Mouse (Mus musculus): ENCODE data around the gene Lingo2.
"Not testable (repeated sequence)": the region's sequence is repeated elsewhere in the genome, so short reads cannot be mapped to it uniquely, and the experiment has no call there.

Lingo2 gene

DNA sequence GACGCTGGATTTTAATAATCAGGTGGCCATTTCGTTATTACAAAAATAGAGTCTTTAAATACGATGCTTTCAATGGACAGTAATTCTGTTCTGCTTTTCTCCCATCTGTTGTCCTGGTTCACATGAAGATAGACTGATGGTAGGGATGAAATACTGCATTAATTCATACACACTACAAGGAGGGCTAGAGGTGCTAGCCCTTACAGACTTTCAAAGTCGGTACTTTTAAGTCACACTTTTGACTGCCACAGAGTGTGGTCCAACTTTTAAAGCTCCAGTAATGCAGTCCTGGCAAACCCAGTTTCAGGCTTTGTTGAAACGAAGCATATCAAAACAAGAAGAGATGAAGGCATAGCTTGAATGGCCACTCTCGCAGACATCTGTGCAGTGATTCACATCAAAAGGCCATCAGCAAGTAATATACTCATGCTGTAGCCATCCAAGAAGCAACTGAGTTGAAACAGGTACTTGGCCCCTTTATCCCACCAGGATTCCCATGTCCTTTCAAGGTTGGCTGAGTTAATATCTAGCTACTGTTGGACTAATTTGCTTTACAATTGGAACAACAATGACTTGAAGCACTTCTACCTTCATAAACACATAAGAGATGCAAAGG lies 872.5 kb downstream of the Lingo2 start:
- no peak for DNase-seq

DNA sequence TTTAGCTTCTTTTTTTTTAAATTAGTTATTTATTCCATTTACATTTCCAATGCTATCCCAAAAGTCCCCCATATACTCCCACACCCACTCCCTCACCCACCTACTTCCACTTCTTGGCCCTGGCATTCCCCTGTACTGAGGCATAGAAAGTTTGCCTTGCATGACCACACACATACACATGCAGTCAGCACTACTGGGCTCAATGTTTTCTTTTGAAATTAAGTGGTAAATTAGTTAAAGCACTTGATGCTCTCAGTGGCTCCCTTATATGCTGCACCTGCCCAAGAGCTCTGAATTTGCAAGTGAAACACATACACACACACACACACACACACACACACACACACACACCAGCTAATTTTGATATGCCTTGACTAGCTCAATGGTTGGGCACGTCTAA lies 886.8 kb downstream of the Lingo2 start:
- not testable (repeated sequence) for DNase-seq

DNA sequence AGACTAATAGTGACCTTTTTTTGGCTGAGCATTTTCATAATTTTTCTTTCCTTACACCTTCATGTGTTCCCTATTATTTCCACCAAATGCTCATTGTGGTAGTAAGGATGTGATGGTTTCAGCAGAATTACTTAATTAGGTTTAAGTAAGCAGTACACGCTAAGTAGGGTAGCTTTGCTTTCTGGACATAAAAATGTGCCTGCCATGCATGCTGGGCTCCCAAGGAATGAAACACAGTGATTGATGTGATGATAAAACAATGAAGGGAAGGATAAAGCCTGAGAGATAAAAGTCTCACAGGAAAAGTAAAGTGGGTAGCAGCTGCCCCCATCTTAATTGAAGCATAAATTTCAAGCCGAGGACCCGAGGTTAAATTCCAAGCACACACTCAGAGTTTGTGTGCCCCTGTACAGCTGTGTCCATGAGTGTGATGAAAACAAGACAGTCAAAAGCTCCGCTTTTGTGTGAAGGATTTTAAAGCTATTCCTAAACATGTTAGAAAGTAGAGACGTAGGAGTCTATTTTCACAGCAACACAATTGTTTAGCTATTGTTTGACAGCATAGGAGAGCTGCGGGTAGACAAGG lies 898.7 kb downstream of the Lingo2 start:
- no peak for DNase-seq

DNA sequence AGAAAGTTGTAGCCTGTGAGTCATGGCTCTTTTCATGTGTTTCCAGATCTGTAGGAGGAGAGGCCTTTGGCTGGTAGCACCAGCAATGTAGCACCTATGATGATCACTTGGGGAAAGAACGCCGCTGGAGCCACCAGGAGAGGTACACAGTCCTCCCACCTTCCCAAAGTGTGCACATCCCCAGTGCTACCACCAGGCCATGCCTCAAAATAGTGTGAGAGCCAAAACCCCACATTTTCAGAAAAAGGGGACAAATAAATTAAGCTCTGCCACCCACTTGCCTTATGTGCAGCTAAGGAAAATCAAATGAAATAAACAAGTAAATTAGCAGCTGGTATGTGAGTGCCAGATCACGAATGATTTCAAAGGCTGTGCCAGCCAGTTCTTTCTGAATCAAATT lies 911.2 kb downstream of the Lingo2 start:
- DNase-seq, result no peak

DNA sequence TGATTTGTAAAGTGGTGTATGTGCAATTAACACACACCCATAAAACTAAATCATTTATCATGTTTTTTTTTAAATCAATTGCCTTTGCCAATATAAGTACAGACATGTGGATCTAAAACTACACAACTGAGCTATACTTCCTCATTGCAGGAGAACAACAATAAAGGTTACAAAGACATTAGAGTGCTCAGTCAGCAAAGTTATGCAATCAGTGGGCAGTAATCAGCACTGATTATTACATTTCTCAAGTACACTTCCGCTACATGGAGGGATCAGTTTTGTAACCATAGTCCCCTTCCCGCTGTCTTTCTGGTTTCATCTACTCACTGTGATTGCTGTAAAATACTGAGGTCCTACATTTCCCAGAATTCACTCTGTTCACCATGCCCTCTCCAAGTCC lies 912.8 kb downstream of the Lingo2 start:
- DNase-seq, result no peak

DNA sequence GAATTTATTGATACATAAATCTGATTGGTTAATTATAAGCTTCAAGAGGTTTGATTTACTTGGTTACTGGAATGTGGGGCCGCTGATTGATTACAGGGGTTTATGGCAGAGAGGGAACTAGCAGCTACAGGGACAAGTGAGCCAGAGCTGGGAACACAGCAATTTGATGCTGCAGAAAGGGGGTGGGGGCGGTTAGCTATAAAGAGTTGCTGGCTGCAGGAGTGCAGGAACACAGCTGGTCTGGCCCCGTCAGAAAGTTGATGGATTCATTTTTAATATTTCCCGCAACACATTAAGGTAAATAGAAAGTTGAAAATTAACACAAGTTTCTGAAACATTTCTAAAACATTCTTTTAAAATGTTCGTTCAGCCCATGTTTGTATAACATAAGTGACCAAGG lies 919.5 kb downstream of the Lingo2 start:
- no peak for DNase-seq

DNA sequence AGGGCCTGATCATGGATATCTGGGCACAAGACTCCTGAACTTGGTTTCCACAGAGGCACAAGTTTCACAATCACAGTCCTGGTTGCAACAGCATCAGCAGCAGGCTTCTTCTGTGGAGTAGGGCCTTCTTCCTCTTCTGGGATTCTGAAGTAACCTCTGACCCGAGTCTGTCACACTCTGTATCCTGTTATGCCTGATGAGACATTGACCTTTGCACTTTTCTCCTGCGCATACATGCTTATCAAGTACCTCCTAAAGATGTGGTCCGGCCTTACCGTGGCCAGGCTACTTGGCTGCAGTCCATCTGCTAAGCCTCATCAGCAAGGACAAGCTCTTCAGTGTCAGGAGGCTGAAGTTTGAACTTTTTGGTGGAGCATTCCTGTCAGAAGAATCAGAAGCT lies 937.4 kb downstream of the Lingo2 start:
- no peak for DNase-seq

DNA sequence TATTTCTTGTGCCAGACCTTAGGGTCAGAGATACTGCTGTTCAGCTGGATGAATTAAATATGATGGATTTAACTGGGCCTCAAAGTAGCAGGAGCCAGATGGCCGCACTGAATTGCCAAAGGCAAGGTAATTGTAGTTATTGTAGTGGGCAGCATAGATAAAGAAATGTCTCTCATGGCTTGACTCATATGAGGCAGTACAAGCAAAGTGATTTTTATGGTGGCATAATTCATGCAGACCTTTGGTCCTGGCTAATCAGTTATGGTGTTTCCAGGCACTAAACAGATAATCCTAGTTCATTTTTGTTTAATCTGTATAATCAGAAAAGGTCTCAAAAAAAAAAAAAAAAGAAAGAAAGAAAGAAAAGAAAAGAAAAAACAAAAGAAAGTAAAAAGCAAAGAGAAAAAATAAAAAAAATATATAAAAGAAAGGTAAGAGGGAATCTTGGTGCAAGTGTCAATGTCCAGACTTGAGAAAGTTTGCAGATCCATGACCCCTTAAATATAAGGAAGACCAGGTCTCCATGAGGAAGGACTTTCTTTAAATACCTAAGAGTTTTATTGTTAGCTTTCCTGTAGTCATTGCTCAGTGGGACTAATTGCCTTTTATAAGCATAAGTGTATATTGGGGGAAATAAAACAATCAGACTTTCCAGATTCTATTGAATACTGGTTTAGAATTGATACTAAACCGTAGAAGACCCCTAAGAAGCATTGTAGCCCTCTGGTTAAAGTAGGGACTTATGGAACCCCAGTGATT lies 959.4 kb downstream of the Lingo2 start:
- no peak for DNase-seq

DNA sequence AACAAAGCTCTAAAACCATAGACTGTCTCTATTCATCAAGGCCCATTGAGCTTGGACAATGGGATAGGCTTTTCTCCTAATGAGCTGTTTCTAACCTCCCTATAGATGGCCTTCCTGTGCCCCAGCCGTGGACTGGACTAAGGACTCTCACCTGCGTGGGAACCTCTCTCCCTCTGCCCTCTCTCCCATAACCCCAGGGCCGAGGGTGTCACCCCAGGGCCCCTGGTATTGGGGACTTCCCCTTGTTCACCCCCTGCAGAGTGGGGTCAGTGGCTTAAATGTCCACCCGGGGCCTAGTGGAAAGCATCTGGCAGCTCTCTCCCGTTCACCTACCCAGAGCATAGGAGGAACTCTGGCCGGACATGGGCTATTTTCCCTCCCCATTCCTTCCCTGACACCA lies 965.5 kb downstream of the Lingo2 start:
- DNase-seq, result no peak

DNA sequence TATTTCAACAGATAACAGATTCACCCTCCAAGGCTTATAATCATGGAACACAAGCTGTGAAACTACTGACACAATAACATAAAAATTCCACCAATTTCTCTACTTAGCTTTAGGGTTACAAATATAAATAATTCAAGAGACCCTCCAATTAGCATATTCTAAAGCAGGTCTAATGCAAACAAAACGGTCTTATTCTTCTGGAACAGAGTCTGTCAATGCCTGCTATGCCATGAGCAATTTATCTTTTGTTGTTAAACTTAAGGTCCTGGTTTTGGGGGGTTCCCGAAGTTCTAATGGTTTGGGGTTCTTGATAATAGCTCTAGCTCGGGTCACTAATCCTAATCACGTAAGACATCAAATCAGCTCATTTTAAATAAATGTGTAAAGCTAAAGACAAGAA lies 988.0 kb downstream of the Lingo2 start:
- DNase-seq, result no peak

DNA sequence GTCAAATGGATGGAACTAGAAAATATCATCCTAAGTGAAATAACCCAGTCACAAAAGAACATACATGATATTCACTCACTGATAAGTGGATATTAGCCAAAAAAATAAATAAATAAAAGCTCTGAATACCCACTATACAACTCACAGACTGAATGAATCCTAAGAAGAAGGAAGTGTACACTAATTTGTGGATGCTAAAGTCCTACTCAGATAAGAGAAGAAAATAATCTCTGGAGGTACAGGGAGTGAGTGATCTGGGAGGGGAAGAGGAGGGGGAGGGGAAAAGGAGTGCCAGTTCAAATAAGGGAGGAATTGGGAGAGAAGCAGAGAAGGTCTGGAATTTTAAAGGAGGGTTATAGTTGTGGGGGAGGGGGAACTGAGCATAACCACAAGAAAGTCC lies 999.7 kb downstream of the Lingo2 start:
- no peak for DNase-seq

DNA sequence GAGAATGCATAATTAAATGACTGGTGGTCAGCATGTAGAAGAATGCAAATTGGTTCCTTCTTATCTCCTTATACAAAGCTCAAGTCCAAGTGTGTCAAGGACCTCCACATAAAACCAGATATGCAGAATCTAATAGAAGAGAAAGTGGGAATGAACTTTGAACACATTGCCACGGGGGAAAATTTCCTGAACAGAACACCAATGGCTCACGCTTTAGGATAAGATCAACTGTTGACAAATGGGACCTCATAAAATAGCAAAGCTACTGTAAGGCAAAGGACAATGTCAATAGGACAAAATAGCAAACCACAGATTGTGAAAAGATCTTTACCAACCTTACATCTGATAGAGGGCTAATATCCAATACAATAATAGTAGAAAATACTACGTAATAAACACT lies 1000.3 kb downstream of the Lingo2 start:
- no peak for DNase-seq

DNA sequence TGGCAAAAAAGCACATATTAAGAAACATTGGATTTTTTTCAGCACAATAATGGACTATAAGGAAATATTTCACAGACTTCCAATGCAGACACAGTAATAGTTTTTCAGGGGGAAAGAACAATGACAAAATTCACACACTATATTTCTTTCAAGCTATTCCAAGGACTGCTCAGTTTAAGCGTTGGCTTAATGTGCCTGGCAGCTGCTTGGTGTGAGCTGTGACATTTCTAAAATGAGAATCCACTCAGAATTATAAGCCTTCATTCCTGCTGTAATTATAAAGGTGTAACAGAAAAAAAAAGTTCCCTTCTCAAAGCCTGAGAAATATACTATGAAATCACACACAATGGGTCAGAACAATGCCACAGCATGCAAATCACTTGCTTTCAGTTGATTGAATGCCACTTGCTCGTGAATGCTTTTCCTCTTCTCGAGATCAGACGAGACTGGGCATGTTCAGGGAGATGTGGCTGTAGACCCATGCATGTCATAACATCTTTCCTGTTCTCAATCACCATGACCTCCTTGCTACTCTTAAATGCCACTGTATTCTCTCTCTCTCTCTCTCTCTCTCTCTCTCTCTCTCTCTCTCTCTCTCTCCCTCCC lies 1017.4 kb downstream of the Lingo2 start:
- DNase-seq, result no peak

DNA sequence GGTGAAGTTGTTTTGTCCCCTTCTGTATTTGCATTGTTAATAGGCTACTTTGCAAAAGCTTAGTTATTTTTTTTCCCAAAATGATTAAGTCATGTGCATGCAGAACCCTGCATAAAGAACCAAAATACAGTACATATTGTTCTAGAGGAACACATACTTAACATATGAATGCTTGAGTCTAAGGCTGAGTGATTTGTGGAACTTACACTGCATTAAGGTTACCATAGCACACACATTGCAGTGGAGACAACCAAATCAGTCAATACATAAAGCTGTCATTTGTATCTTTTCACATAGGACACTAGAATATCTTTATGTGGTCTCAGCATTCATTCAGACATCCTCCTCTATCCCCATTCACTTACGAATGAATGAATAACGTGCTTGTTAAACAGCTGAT lies 1023.8 kb downstream of the Lingo2 start:
- no peak for DNase-seq

DNA sequence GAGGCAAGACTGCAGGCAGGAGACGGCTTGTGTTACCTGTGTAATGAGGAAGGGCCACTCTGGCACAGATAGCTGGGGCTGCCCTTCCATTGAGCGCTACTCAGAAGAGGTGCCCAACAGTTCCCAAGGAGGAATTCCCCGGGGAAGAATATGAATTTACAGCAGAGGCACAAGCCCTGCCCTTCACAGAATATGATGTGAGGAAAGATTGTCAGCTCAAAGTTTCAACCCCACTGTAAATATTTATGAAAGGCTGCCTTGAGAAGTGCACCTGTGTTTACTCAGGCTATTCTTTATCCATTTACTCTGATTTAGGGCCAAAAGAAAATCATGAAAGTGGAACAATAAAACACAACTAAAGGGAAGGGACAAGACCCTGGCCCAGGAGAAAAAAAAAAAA lies 1034.1 kb downstream of the Lingo2 start:
- no peak for DNase-seq

DNA sequence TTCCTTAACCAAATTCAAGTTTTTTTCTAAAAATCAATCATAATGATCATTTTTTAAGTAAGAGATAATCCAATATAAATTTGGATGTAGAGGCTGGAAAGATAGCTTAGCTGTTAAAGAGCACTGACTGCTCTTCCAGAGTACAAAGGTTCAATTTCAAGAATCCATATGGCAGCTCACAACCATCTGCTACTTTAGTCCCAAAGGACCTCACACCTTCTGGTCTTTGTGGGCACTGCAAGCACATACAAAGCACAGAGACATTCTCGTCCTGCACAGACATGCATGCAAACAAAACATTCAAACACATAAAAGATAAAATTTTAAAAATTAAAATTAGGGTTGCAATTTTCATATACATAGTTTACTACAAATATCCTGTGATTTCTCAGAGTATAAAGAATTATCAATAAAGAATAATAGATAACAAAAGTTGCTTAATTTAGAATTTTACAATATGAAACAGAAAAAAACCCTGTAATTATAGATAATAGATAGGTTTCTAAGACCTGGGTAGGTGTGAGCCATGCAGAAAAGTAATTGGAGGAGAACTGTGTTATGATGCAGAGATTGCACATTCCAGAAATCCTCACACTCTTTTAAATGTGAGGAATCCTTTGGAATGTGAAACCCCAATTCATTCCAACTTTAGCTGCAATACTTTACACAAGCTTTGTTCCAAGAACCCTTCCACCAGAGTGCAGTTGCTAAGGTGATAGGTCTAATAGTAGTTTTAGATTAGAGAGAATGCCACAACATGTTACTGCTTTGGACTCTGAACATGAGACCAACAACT lies 1053.6 kb downstream of the Lingo2 start:
- DNase-seq, result no peak

DNA sequence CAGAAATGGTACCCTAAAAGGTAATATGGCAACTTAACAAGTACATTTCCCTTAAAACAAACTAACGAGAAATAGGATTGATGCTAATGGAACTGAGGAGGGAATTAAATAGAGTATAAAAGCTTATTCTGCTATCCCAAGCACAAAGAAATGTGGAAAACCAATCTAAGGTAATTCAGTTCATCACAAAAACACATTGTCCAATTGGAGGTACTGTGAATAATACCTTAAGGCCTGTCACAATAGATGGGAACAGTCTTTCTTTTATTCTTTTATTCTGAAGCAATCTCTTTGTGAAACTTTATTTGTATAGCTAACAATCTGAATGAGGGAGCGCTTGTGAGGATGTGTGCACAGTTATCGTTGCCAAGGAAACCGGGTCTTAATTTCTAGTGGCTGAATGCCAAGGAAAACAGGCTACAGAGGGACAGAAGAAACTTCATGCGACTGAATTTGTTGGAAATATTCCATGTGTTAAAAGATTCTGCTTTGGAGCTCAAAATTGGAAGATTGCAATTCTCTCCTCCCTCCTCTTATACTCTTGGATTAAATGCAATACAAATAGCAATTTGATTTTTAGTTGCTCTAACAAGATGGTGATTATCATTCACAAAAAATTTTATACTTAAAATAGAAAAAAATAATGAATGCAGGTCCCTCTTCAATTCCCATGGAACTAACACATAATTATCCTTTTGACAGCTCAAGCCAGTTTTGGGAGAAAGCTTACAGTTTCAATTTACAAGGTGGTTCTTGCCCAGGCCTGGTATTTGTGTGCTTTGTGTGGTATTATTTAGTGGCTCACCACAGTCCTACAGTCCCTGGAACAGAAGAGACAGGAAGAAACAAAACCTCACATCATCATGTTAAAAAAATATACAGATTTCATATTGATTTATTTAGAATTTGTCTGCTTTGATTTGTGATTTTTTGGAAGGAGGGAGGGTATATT lies 1065.7 kb downstream of the Lingo2 start:
- DNase-seq, result peak; percentile 49

DNA sequence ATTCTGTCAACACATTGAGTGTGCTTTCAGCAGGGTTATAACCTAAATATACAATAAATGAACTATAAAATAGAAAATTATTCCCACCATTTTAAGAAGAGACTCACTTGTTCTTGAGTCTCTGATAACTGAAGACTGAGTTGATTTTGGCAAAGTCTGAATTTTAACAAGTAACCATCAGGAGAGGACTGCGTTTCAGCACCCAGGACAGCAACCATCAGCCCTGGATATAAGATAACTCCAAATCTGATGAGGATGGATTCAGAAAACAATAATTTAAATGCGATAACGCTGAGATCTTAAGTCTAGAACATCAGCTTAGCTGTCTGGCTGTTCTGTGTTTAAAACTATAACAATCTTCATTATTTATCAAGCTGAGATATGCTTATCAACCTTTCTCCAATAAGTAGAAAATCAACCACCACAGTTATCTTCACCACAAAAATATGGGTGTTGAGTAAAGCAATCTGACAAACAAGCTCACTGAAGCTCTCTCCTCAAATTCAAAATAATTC lies 1066.5 kb downstream of the Lingo2 start:
- DNase-seq, result peak; percentile 21

DNA sequence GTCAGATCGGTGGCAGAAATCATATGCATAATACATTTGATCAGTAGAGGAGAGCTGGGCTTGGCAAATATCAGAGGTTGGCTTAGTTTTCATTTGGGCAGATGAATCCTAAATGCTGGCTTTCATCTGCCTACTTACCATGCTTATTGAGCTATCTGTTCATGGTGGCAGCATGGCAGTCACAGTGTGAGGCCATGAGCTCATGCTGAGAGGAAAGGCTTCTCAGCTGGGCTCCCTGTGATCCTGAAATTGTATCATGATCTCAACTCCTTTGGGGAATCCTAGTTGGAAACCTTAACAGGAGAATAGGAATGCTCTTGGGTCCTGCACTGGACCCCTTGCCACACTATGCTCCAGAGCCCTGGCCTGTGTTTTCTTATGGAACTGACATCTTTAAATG lies 1105.0 kb downstream of the Lingo2 start:
- no peak for DNase-seq

DNA sequence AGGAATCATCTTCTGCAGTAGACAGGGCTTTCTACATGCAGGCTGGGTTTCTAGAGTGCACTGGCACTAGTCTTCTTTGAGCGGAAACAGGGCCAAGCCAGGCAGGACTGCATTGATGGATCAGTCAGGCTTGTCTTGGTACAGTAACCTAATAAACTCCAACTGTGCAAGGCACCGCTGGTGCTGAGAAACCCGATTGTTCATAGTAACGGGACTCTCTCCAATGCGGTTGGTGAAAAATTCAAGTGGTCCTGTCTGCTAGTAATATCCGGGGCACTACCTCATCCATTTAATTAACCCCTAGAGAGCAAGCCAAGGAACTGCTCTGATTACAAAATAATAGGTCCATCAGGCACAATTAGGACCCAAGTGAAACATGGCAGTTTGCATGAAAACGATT lies 1106.4 kb downstream of the Lingo2 start:
- peak; percentile 90 for DNase-seq

DNA sequence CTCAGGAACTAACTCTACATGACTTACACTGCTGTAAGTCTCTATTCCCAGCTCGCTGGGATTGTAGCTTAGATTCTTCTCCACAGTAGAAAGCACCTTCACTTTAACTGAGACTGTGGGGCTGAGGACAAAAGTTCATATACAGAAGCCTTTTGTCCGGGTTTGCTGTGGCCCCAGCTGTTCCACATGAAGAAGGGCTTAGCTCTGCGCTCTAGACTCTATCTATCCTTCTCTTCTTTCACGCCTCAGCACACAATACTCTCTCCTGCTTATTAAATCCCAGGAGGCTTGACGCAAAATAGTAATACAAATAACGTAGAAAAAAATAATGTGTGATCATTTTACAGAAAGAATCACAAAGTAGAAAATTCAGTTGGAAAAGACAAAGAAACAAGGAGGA lies 1107.0 kb downstream of the Lingo2 start:
- DNase-seq, result peak; percentile 72

Data from retina, postnatal 1 day (tissue).